Mouse (Mus musculus): ENCODE measurements at regions not wholly inside any gene's neighbourhood (a gene's known extent, or its start where the extent isn't known, plus 50 kb on each side); places are given as distances from the start of the nearest gene placed in this dataset.

- H3K4me1 ChIP-seq (ENCODE audit: control insufficient read depth, insufficient read depth, insufficient read length, low read length) = no peaks in the 10 kb centered on the region
- H3K4me3 ChIP-seq (ENCODE audit: low read depth, low read length) = no peak overlapping the region
- no peaks in the 10 kb centered on the region for H3K36me3 ChIP-seq (ENCODE audit: control insufficient read depth, insufficient read depth, low read length)
- 57% methylated on average over 6 of the region's 6 CpGs for WGBS
- no peak for TF ChIP-seq POLR2A (IDR thresholded peaks at IDR 0.05; ENCODE audit: low read depth, low read length)
- no peak for TF ChIP-seq CTCF (IDR thresholded peaks at IDR 0.05; ENCODE audit: extremely low read depth, insufficient read length, insufficient replicate concordance, low read depth, low read length)
- no peaks in the 10 kb centered on the region for H3K27me3 ChIP-seq (ENCODE audit: control insufficient read depth, insufficient read depth, low read length)
- H3K27ac ChIP-seq (ENCODE audit: insufficient read depth, low read depth, low read length) = no peak overlapping the region
Observed at GRCm38 (mm10) chr2:51305411-51305810, 156.5 kb upstream of the Rnd3 start.

GRCm38 (mm10) chr2:51304694-51305093 is 155.8 kb upstream of the Rnd3 start:
- no peak overlapping the region for H3K4me3 ChIP-seq (ENCODE audit: low read depth, low read length)
- H3K27ac ChIP-seq (ENCODE audit: insufficient read depth, low read depth, low read length) = no peak overlapping the region
- WGBS = 56% methylated on average over 6 of the region's 6 CpGs
- no peaks in the 10 kb centered on the region for H3K4me1 ChIP-seq (ENCODE audit: control insufficient read depth, insufficient read depth, insufficient read length, low read length)
- no peaks in the 10 kb centered on the region for H3K27me3 ChIP-seq (ENCODE audit: control insufficient read depth, insufficient read depth, low read length)
- H3K36me3 ChIP-seq (ENCODE audit: control insufficient read depth, insufficient read depth, low read length) = no peaks in the 10 kb centered on the region
- TF ChIP-seq CTCF (IDR thresholded peaks at IDR 0.05; ENCODE audit: extremely low read depth, insufficient read length, insufficient replicate concordance, low read depth, low read length) (no peak), POLR2A (IDR thresholded peaks at IDR 0.05; ENCODE audit: low read depth, low read length) (no peak)

- Histone ChIP-seq H3K36me3 (ENCODE audit: control insufficient read depth, insufficient read depth, low read length) (no peaks in the 10 kb centered on the region), H3K4me3 (ENCODE audit: low read depth, low read length) (no peak overlapping the region), H3K27ac (ENCODE audit: insufficient read depth, low read depth, low read length) (no peak overlapping the region), H3K4me1 (ENCODE audit: control insufficient read depth, insufficient read depth, insufficient read length, low read length) (no peaks in the 10 kb centered on the region), H3K27me3 (ENCODE audit: control insufficient read depth, insufficient read depth, low read length) (no peaks in the 10 kb centered on the region)
- TF ChIP-seq POLR2A (IDR thresholded peaks at IDR 0.05; ENCODE audit: low read depth, low read length) = no peak
- WGBS = 50% methylated on average over 5 of the region's 5 CpGs
Observed at GRCm38 (mm10) chr2:51290659-51291260, 141.8 kb upstream of the Rnd3 start.

- Histone ChIP-seq H3K27me3 (ENCODE audit: control insufficient read depth, insufficient read depth, low read length) (no peaks in the 10 kb centered on the region), H3K4me1 (ENCODE audit: control insufficient read depth, insufficient read depth, insufficient read length, low read length) (no peaks in the 10 kb centered on the region), H3K36me3 (ENCODE audit: control insufficient read depth, insufficient read depth, low read length) (no peaks in the 10 kb centered on the region), H3K4me3 (ENCODE audit: low read depth, low read length) (no peak overlapping the region), H3K27ac (ENCODE audit: insufficient read depth, low read depth, low read length) (no peak overlapping the region)
- TF ChIP-seq POLR2A (IDR thresholded peaks at IDR 0.05; ENCODE audit: low read depth, low read length) (no peak), CTCF (IDR thresholded peaks at IDR 0.05; ENCODE audit: extremely low read depth, insufficient read length, insufficient replicate concordance, low read depth, low read length) (no peak)
- 71% methylated on average over 3 of the region's 3 CpGs for WGBS
Observed at GRCm38 (mm10) chr2:51288678-51289077, 139.8 kb upstream of the Rnd3 start.

GRCm38 (mm10) chr2:51285632-51286031 is 136.7 kb upstream of the Rnd3 start:
- no peaks in the 10 kb centered on the region for H3K4me1 ChIP-seq (ENCODE audit: control insufficient read depth, insufficient read depth, insufficient read length, low read length)
- H3K4me3 ChIP-seq (ENCODE audit: low read depth, low read length) = no peak overlapping the region
- H3K36me3 ChIP-seq (ENCODE audit: control insufficient read depth, insufficient read depth, low read length) = no peaks in the 10 kb centered on the region
- TF ChIP-seq CTCF (IDR thresholded peaks at IDR 0.05; ENCODE audit: extremely low read depth, insufficient read length, insufficient replicate concordance, low read depth, low read length) (no peak), POLR2A (IDR thresholded peaks at IDR 0.05; ENCODE audit: low read depth, low read length) (no peak)
- 23% methylated on average over 1 of the region's 1 CpGs for WGBS
- H3K27ac ChIP-seq (ENCODE audit: insufficient read depth, low read depth, low read length) = no peak overlapping the region
- H3K27me3 ChIP-seq (ENCODE audit: control insufficient read depth, insufficient read depth, low read length) = no peaks in the 10 kb centered on the region

GRCm38 (mm10) chr2:51284781-51285225 is 135.9 kb upstream of the Rnd3 start:
- H3K36me3 ChIP-seq (ENCODE audit: control insufficient read depth, insufficient read depth, low read length) = no peaks in the 10 kb centered on the region
- H3K4me1 ChIP-seq (ENCODE audit: control insufficient read depth, insufficient read depth, insufficient read length, low read length) = no peaks in the 10 kb centered on the region
- no peak overlapping the region for H3K4me3 ChIP-seq (ENCODE audit: low read depth, low read length)
- H3K27ac ChIP-seq (ENCODE audit: insufficient read depth, low read depth, low read length) = no peak overlapping the region
- 43% methylated on average over 4 of the region's 4 CpGs for WGBS
- no peaks in the 10 kb centered on the region for H3K27me3 ChIP-seq (ENCODE audit: control insufficient read depth, insufficient read depth, low read length)
- TF ChIP-seq POLR2A (IDR thresholded peaks at IDR 0.05; ENCODE audit: low read depth, low read length) (no peak), CTCF (IDR thresholded peaks at IDR 0.05; ENCODE audit: extremely low read depth, insufficient read length, insufficient replicate concordance, low read depth, low read length) (no peak)

- TF ChIP-seq CTCF (IDR thresholded peaks at IDR 0.05; ENCODE audit: extremely low read depth, insufficient read length, insufficient replicate concordance, low read depth, low read length) = no peak
- no peak for TF ChIP-seq POLR2A (IDR thresholded peaks at IDR 0.05; ENCODE audit: low read depth, low read length)
- Histone ChIP-seq H3K27me3 (ENCODE audit: control insufficient read depth, insufficient read depth, low read length) (no peaks in the 10 kb centered on the region), H3K4me1 (ENCODE audit: control insufficient read depth, insufficient read depth, insufficient read length, low read length) (no peaks in the 10 kb centered on the region), H3K36me3 (ENCODE audit: control insufficient read depth, insufficient read depth, low read length) (no peaks in the 10 kb centered on the region), H3K4me3 (ENCODE audit: low read depth, low read length) (no peak overlapping the region), H3K27ac (ENCODE audit: insufficient read depth, low read depth, low read length) (no peak overlapping the region)
- WGBS = 74% methylated on average over 5 of the region's 5 CpGs
Observed at GRCm38 (mm10) chr2:51279396-51280045, 130.6 kb upstream of the Rnd3 start.
